Mouse (Mus musculus): Measurements from ENCODE around the gene B4galt4.

DNA sequence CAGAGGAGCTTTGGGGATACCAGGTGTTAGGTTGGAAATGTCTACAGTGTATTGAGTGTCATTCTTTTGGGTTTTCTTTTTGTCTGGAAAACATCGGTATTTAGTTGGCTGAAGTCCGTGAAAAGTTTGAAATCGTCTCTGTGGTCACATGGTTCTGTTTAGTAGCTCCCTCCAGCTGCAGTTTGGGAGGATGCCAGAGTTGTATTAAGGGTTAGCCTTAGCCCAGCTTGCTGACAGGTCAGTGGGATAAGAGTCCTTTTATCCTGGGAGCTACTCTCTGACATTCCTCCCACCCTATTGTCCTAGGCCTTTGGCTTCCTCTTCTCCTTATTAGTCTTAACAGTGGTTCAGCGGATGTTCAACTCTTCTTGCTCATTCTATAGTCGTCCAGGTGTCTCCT lies 19.9 kb downstream of the B4galt4 start:
- no peak for TF ChIP-seq CTCF (IDR thresholded peaks at IDR 0.05; ENCODE audit: low read depth, low read length)
- no peak for TF ChIP-seq GATA1 (IDR thresholded peaks at IDR 0.05; ENCODE audit: borderline replicate concordance, low read length)
- no peak for TF ChIP-seq TAL1 (conservative IDR thresholded peaks at IDR 0.05; ENCODE audit: low read depth, low read length)
- TF ChIP-seq GATA2 (IDR thresholded peaks at IDR 0.05; ENCODE audit: borderline replicate concordance, low read depth, low read length), result no peak
